Mouse (Mus musculus) liver, embryonic 16.5 days (tissue): ENCODE measurements around the gene Vmn1r169. TPM values are rescaled to one million over a fixed set of nuclear protein-coding genes. Genes with fewer than 3 reads are reported as not detected.
"Not testable (repeated sequence)": the region's sequence is repeated elsewhere in the genome, so short reads cannot be mapped to it uniquely, and the experiment has no call there.

ENCODE experiments used
- ATAC-seq: fragments of 200-750 bp; cut with Nextera tagmentation; 2 replicates; pipeline ENCODE4 v1.8.0; 2017; ENCODE audit warnings: low read depth, mild to moderate bottlenecking, moderate number of reproducible peaks, moderate library complexity
- H3K27ac ChIP-seq: fragments of 300-500 bp; sonication (generic); 2 replicates; pipeline ENCODE4 v1.5.1; 2014; ENCODE audit warnings: mild to moderate bottlenecking, low read length
- H3K27me3 ChIP-seq: fragments of 300-500 bp; sonication (generic); 2 replicates; pipeline ENCODE4 v1.6.1; 2014; ENCODE audit warnings: low read depth, low read length, mixed read lengths; ENCODE audit not compliant: control insufficient read depth, insufficient read depth
- H3K36me3 ChIP-seq: fragments of 300-500 bp; sonication (generic); 2 replicates; pipeline ENCODE4 v1.6.1; 2014; ENCODE audit warnings: mild to moderate bottlenecking; ENCODE audit not compliant: control insufficient read depth, insufficient read depth
- H3K4me1 ChIP-seq: fragments of 300-500 bp; sonication (generic); 2 replicates; pipeline ENCODE4 v1.6.1; 2014; ENCODE audit warnings: low read depth, low read length, mixed read lengths; ENCODE audit not compliant: control insufficient read depth
- H3K4me2 ChIP-seq: fragments of 300-500 bp; sonication (generic); 2 replicates; pipeline ENCODE4 v1.6.1; 2014; ENCODE audit warnings: low read depth, low read length, mixed read lengths
- H3K4me3 ChIP-seq: fragments of 300-500 bp; sonication (generic); 2 replicates; pipeline ENCODE4 v1.5.1; 2014; ENCODE audit warnings: low read depth, mild to moderate bottlenecking, low read length
- H3K9ac ChIP-seq: fragments of 300-500 bp; sonication (generic); 2 replicates; pipeline ENCODE4 v1.6.1; 2014; ENCODE audit warnings: low read depth, low read length
- H3K9me3 ChIP-seq: fragments of 300-500 bp; sonication (generic); replicated peaks from 2 replicates; pipeline ENCODE4 v1.6.1; 2016; ENCODE audit warnings: low read length; ENCODE audit not compliant: control insufficient read depth
- WGBS: fragments of 180-500 bp; shearing (Covaris S2); extraction: QIAGEN DNeasy Blood & Tissue Kit; methylation state at CpG from one replicate; pipeline ENCODE4 v1.1.7; 2014; ENCODE audit not compliant: insufficient replicate concordance; 5-methylcytosine and 5-hydroxymethylcytosine counted together
- polyA plus RNA-seq: library from polyadenylated mRNA; unstranded; fragments of >200 nt; fragmentation: Nextera tagmentation; extraction: Ambion mirVana; gene quantifications from 2 replicates; pipeline ENCODE4 v1.2.1, GENCODE M21; 2015

The Vmn1r169 gene
- not detected in 2 replicates for polyA plus RNA-seq

DNA sequence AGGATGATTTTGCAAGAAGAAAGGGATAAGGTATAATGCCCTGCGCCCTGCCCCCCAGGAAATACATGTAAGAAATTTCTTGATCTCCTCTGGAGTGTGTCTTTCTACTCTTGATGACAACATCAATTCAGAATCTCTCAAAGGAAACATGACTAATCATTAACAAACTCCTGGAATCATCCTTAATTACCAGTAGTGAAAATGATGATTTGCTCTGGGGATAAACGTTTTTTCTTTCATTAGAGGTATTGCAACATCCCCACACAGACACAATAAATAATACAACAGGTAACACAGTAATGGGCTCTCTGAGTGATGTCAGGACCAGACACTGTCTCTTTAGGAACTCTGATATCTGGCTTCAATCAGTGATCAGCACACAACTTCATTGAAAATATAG is at the start of gene Vmn1r169:
TSS of gene Vmn1r169 (plus strand) at position 301 of the 400 bp plus-strand sequence.
- not testable (repeated sequence) for H3K27me3 ChIP-seq, H3K9me3 ChIP-seq, H3K27ac ChIP-seq, H3K4me2 ChIP-seq, H3K36me3 ChIP-seq, H3K4me1 ChIP-seq, H3K4me3 ChIP-seq, ATAC-seq, H3K9ac ChIP-seq
- 50% methylated on average over 1 of the region's 2 CpGs for WGBS

DNA sequence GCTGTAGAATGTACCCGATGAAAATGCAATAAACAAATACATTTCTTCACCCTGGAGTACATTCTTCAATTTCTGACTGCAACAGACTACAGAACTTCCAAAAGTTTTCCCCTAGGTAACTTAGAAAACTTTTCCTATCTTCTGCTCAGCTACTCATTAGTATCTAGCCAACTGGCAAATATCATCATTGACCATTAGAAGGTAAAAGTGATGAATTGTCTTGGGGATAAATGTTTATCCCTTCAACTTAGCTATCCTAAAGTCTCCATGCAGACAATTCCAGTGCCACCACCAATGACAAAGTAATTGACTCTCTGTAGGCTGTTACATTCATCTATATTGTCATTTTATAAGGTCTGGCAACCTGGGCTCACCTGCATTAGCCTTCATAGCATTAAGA is 35.9 kb upstream of the Vmn1r169 start, which contains the start of gene Vmn1r168:
TSS of gene Vmn1r168 (plus strand) at position 301 of the 400 bp plus-strand sequence.
- H3K9me3 ChIP-seq, H3K4me3 ChIP-seq, H3K9ac ChIP-seq, H3K4me2 ChIP-seq, H3K36me3 ChIP-seq, H3K27ac ChIP-seq, H3K27me3 ChIP-seq, ATAC-seq, H3K4me1 ChIP-seq: not testable (repeated sequence)
- no CpG with 5 or more reads among the region's 1 CpGs for WGBS

DNA sequence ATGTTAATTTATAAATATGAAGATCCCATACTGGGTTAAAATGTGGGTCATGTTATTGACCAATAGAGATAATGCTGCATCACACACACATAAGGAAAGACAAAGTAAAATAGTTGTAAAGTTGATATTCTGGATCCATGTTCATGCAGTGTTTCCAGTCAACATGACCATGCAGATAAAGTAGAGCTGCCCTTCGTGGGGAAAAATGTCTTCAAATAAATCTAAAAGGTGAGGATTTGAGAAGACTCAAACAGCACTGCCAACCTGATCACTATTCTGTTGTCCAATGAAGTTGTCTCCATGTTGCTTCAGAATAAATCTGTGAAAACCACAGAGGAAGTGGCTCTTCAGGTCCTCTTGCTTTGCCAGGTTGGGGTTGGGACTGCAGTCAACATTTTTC is 30.5 kb downstream of the Vmn1r169 start, which contains the start of gene Vmn1r170:
TSS of gene Vmn1r170 (plus strand) at position 301 of the 400 bp plus-strand sequence.
- H3K4me2 ChIP-seq, H3K36me3 ChIP-seq, H3K27ac ChIP-seq, H3K9me3 ChIP-seq, H3K27me3 ChIP-seq, H3K9ac ChIP-seq, H3K4me1 ChIP-seq, H3K4me3 ChIP-seq, ATAC-seq: not testable (repeated sequence)
- 19% methylated on average over 1 of the region's 1 CpGs for WGBS

Other genes with a start within 250 kb of the Vmn1r169 start
- gene Nlrp5, start 189.6 kb upstream of the Vmn1r169 start, polyA plus RNA-seq: not detected in 2 replicates
- gene Vmn1r167, start 68.3 kb upstream of the Vmn1r169 start, polyA plus RNA-seq: not detected in 2 replicates
- gene Vmn1r168, start 35.8 kb upstream of the Vmn1r169 start, polyA plus RNA-seq: not detected in 2 replicates
- gene Vmn1r170, start 30.6 kb downstream of the Vmn1r169 start, polyA plus RNA-seq: not detected in 2 replicates
- not detected in 2 replicates for gene Vmn1r171, start 55.2 kb downstream of the Vmn1r169 start, polyA plus RNA-seq
- not detected in 2 replicates for gene Vmn1r172, start 82.8 kb downstream of the Vmn1r169 start, polyA plus RNA-seq
- gene Vmn1r173, start 125.2 kb downstream of the Vmn1r169 start, polyA plus RNA-seq: not detected in 2 replicates
- gene Vmn1r174, start 176.7 kb downstream of the Vmn1r169 start, polyA plus RNA-seq: not detected in 2 replicates
- not detected in 2 replicates for gene Vmn1r175, start 235.1 kb downstream of the Vmn1r169 start, polyA plus RNA-seq